Mouse (Mus musculus) midbrain, embryonic 15.5 days (tissue): Measurements from ENCODE around the gene 1700025G04Rik. TPM values are rescaled to one million over a fixed set of nuclear protein-coding genes. Genes with fewer than 3 reads are reported as not detected.
"Not testable (repeated sequence)": the region's sequence is repeated elsewhere in the genome, so short reads cannot be mapped to it uniquely, and the experiment has no call there.

Experiments used
- ATAC-seq: fragments of 200-750 bp; cut with Nextera tagmentation; replicated peaks from 2 replicates; pipeline ENCODE4 v1.8.0; 2017; ENCODE audit warnings: moderate TSS enrichment
- H3K27ac ChIP-seq: fragments of 300-500 bp; sonication (generic); 2 replicates; pipeline ENCODE4 v1.5.1; 2015; ENCODE audit warnings: mild to moderate bottlenecking, inconsistent platforms
- H3K27me3 ChIP-seq: fragments of 300-500 bp; sonication (generic); replicated peaks from 2 replicates; pipeline ENCODE4 v1.6.1; 2015; ENCODE audit warnings: inconsistent platforms
- H3K36me3 ChIP-seq: fragments of 300-500 bp; sonication (generic); replicated peaks from 2 replicates; pipeline ENCODE4 v1.6.1; 2015; ENCODE audit warnings: inconsistent platforms
- H3K4me1 ChIP-seq: fragments of 300-500 bp; sonication (generic); 2 replicates; pipeline ENCODE4 v1.6.1; 2015; ENCODE audit warnings: inconsistent platforms
- H3K4me2 ChIP-seq: fragments of 300-500 bp; sonication (generic); 2 replicates; pipeline ENCODE4 v1.6.1; 2015; ENCODE audit warnings: inconsistent platforms, mild to moderate bottlenecking, moderate library complexity
- H3K4me3 ChIP-seq: fragments of 300-500 bp; sonication (generic); 2 replicates; pipeline ENCODE4 v1.5.1; 2015; ENCODE audit warnings: mild to moderate bottlenecking, inconsistent platforms
- H3K9ac ChIP-seq: fragments of 300-500 bp; sonication (generic); 2 replicates; pipeline ENCODE4 v1.6.1; 2015; ENCODE audit warnings: mild to moderate bottlenecking, inconsistent platforms
- H3K9me3 ChIP-seq: fragments of 300-500 bp; sonication (generic); 2 replicates; pipeline ENCODE4 v1.6.1; 2016; ENCODE audit warnings: inconsistent platforms
- whole genome bisulfite sequencing: fragments of 180-500 bp; shearing (Covaris S2); methylation state at CpG from one replicate; pipeline ENCODE4 v1.1.7; 2015; ENCODE audit warnings: mixed read lengths; 5-methylcytosine and 5-hydroxymethylcytosine counted together
- polyA plus RNA-seq: library from polyadenylated mRNA; unstranded; fragments of >200 nt; fragmentation: Nextera tagmentation; extraction: Ambion mirVana; gene quantifications from 2 replicates; pipeline ENCODE4 v1.2.1, GENCODE M21; 2015

The 1700025G04Rik gene
- polyA plus RNA-seq, 1 experiment from 2014 or later, result 34.6 TPM

GRCm38 (mm10) chr1:151848286-151848685 lies 241.6 kb downstream of the 1700025G04Rik start:
- Histone ChIP-seq H3K4me1 (peaks cover 11% of the 10 kb centered on the region), H3K9ac (no peak overlapping the region), H3K27ac (no peak overlapping the region), H3K36me3 (no peaks in the 10 kb centered on the region), H3K9me3 (no peaks in the 10 kb centered on the region), H3K4me2 (no peak overlapping the region), H3K4me3 (no peak overlapping the region), H3K27me3 (no peaks in the 10 kb centered on the region)
- no peak for ATAC-seq
- WGBS, result 95% methylated on average over 2 of the region's 2 CpGs

GRCm38 (mm10) chr1:151845926-151846782 lies 243.8 kb downstream of the 1700025G04Rik start:
- Histone ChIP-seq H3K9me3 (no peaks in the 10 kb centered on the region), H3K4me3 (no peak overlapping the region), H3K9ac (no peak overlapping the region), H3K27ac (no peak overlapping the region; the same call in 1 of the 2 replicates), H3K4me2 (no peak overlapping the region), H3K36me3 (no peaks in the 10 kb centered on the region), H3K4me1 (peaks cover 11% of the 10 kb centered on the region), H3K27me3 (no peaks in the 10 kb centered on the region)
- ATAC-seq, result peak; percentile 45; the same call in 1 of the 2 replicates
- WGBS, result 61% methylated on average over 19 of the region's 19 CpGs

GRCm38 (mm10) chr1:151845252-151845832 lies 244.6 kb downstream of the 1700025G04Rik start:
- peak overlapping the region; percentile 17; the same call in 1 of the 2 replicates for H3K4me2 ChIP-seq
- peak; percentile 73 for ATAC-seq
- peaks cover 11% of the 10 kb centered on the region for H3K4me1 ChIP-seq
- WGBS, result 54% methylated on average over 17 of the region's 17 CpGs
- H3K4me3 ChIP-seq, result no peak overlapping the region
- no peak overlapping the region for H3K9ac ChIP-seq
- H3K9me3 ChIP-seq, result no peaks in the 10 kb centered on the region
- H3K27ac ChIP-seq, result no peak overlapping the region; the same call in 1 of the 2 replicates
- no peaks in the 10 kb centered on the region for H3K36me3 ChIP-seq
- H3K27me3 ChIP-seq, result no peaks in the 10 kb centered on the region

- 100% methylated on average over 1 of the region's 1 CpGs for WGBS
- H3K36me3 ChIP-seq, H3K9ac ChIP-seq, H3K27me3 ChIP-seq, H3K27ac ChIP-seq, H3K4me1 ChIP-seq, H3K4me2 ChIP-seq, H3K4me3 ChIP-seq, ATAC-seq, H3K9me3 ChIP-seq: not testable (repeated sequence)
These were observed 249.6 kb downstream of the 1700025G04Rik start for GRCm38 (mm10) chr1:151840345-151840744.

- H3K4me2 ChIP-seq, result no peak overlapping the region
- no peaks in the 10 kb centered on the region for H3K4me1 ChIP-seq
- no peak for ATAC-seq
- H3K27me3 ChIP-seq, result no peaks in the 10 kb centered on the region
- H3K9ac ChIP-seq, result no peak overlapping the region
- no peak overlapping the region for H3K27ac ChIP-seq
- no peaks in the 10 kb centered on the region for H3K9me3 ChIP-seq
- WGBS, result 91% methylated on average over 4 of the region's 4 CpGs
- H3K4me3 ChIP-seq, result no peak overlapping the region
- H3K36me3 ChIP-seq, result no peaks in the 10 kb centered on the region
These were observed 254.7 kb downstream of the 1700025G04Rik start for GRCm38 (mm10) chr1:151835261-151835660.

GRCm38 (mm10) chr1:151831791-151832190 lies 258.1 kb downstream of the 1700025G04Rik start:
- H3K4me2 ChIP-seq, result no peak overlapping the region
- no peaks in the 10 kb centered on the region for H3K27me3 ChIP-seq
- ATAC-seq, result no peak
- 82% methylated on average over 3 of the region's 3 CpGs for WGBS
- H3K9me3 ChIP-seq, result no peaks in the 10 kb centered on the region
- no peaks in the 10 kb centered on the region for H3K36me3 ChIP-seq
- no peak overlapping the region for H3K4me3 ChIP-seq
- H3K4me1 ChIP-seq, result no peaks in the 10 kb centered on the region
- no peak overlapping the region for H3K9ac ChIP-seq
- H3K27ac ChIP-seq, result no peak overlapping the region

- 78% methylated on average over 7 of the region's 7 CpGs for WGBS
- H3K4me3 ChIP-seq, result no peak overlapping the region
- H3K4me1 ChIP-seq, result no peaks in the 10 kb centered on the region
- no peaks in the 10 kb centered on the region for H3K27me3 ChIP-seq
- ATAC-seq, result no peak
- H3K36me3 ChIP-seq, result no peaks in the 10 kb centered on the region
- no peak overlapping the region for H3K27ac ChIP-seq
- no peaks in the 10 kb centered on the region for H3K9me3 ChIP-seq
- no peak overlapping the region for H3K4me2 ChIP-seq
- no peak overlapping the region for H3K9ac ChIP-seq
These were observed 264.9 kb downstream of the 1700025G04Rik start for GRCm38 (mm10) chr1:151825065-151825464.

- Histone ChIP-seq H3K9me3 (no peaks in the 10 kb centered on the region), H3K27ac (no peak overlapping the region), H3K4me2 (no peak overlapping the region), H3K27me3 (no peaks in the 10 kb centered on the region), H3K9ac (no peak overlapping the region), H3K36me3 (0 out of 2 replicates have a peak, but pooled peaks cover 9% of the 10 kb centered on the region), H3K4me3 (no peak overlapping the region), H3K4me1 (no peaks in the 10 kb centered on the region)
- 27% methylated on average over 5 of the region's 5 CpGs for WGBS
- no peak for ATAC-seq
These were observed 269.5 kb downstream of the 1700025G04Rik start for GRCm38 (mm10) chr1:151820457-151820856.

GRCm38 (mm10) chr1:151819190-151819589 lies 270.7 kb downstream of the 1700025G04Rik start:
- Histone ChIP-seq H3K4me3 (no peak overlapping the region), H3K4me2 (no peak overlapping the region), H3K27ac (no peak overlapping the region), H3K9ac (no peak overlapping the region), H3K36me3 (0 out of 2 replicates have a peak, but pooled peaks cover 9% of the 10 kb centered on the region), H3K4me1 (no peaks in the 10 kb centered on the region), H3K27me3 (no peaks in the 10 kb centered on the region), H3K9me3 (no peaks in the 10 kb centered on the region)
- WGBS, result 92% methylated on average over 7 of the region's 7 CpGs
- ATAC-seq, result no peak

GRCm38 (mm10) chr1:151816051-151816450 lies 273.9 kb downstream of the 1700025G04Rik start:
- 90% methylated on average over 3 of the region's 3 CpGs for WGBS

GRCm38 (mm10) chr1:151812004-151812712 lies 277.8 kb downstream of the 1700025G04Rik start:
- Histone ChIP-seq H3K9me3 (no peaks in the 10 kb centered on the region), H3K27ac (no peak overlapping the region), H3K4me1 (no peaks in the 10 kb centered on the region), H3K27me3 (no peaks in the 10 kb centered on the region), H3K4me3 (no peak overlapping the region), H3K4me2 (no peak overlapping the region), H3K36me3 (peaks cover 17% of the 10 kb centered on the region), H3K9ac (no peak overlapping the region)
- no peak; the same call in 1 of the 2 replicates for ATAC-seq
- WGBS, result 70% methylated on average over 13 of the region's 13 CpGs

More at GRCm38 (mm10) chr1:151816051-151816450, 273.9 kb downstream of the 1700025G04Rik start:
- H3K27ac ChIP-seq, result no peak overlapping the region
- H3K27me3 ChIP-seq, result no peaks in the 10 kb centered on the region
- no peaks in the 10 kb centered on the region for H3K4me1 ChIP-seq
- H3K36me3 ChIP-seq, result peaks cover 14% of the 10 kb centered on the region; the same call in 1 of the 2 replicates
- no peak overlapping the region for H3K9ac ChIP-seq
- H3K9me3 ChIP-seq, result no peaks in the 10 kb centered on the region
- H3K4me3 ChIP-seq, result no peak overlapping the region
- ATAC-seq, result no peak
- no peak overlapping the region for H3K4me2 ChIP-seq

- peaks cover 17% of the 10 kb centered on the region for H3K36me3 ChIP-seq
These were observed 278.5 kb downstream of the 1700025G04Rik start for GRCm38 (mm10) chr1:151811456-151811855.

More at GRCm38 (mm10) chr1:151811456-151811855, 278.5 kb downstream of the 1700025G04Rik start:
- Histone ChIP-seq H3K9ac (no peak overlapping the region), H3K4me3 (no peak overlapping the region), H3K27ac (0 out of 2 replicates have a peak overlapping the region, but pooled peaks have one; percentile 17), H3K27me3 (no peaks in the 10 kb centered on the region), H3K4me2 (no peak overlapping the region), H3K9me3 (no peaks in the 10 kb centered on the region), H3K4me1 (no peaks in the 10 kb centered on the region)
- ATAC-seq, result 0 out of 2 replicates have a peak, but pooled peaks have one; percentile 37
- 84% methylated on average over 16 of the region's 16 CpGs for WGBS
